Mouse (Mus musculus) MEL (cell line): Measurements from ENCODE around the gene Myl6b.

Experiments
- CTCF ChIP-seq, 3 experiments: IDR thresholded peaks in 2 of 3; conservative IDR thresholded peaks in 1 of 3; 2 replicates each; pipeline ENCODE4 v1.5.1; 2011 to 2012; ENCODE audit warnings: low read length in 3 of 3, low read depth in 2 of 3, mild to moderate bottlenecking in 2 of 3, improper control_type of control experiment in 1 of 3, inconsistent platforms in 1 of 3, mixed read lengths in 1 of 3, moderate library complexity in 1 of 3; ENCODE audit not compliant: control insufficient read depth in 1 of 3, insufficient read depth in 1 of 3, poor library complexity in 1 of 3, severe bottlenecking in 1 of 3
- EP300 ChIP-seq, 2 experiments: IDR thresholded peaks; 2 replicates each; pipeline ENCODE4 v1.6.1; 2011; ENCODE audit warnings: improper control_type of control experiment in 2 of 2, low read length in 2 of 2, low read depth in 1 of 2, mild to moderate bottlenecking in 1 of 2
- JUND ChIP-seq: IDR thresholded peaks from 2 replicates; pipeline ENCODE4 v1.6.1; 2011; ENCODE audit warnings: low read depth, mild to moderate bottlenecking, improper control_type of control experiment, low read length
- KAT2A ChIP-seq: conservative IDR thresholded peaks from 2 replicates; pipeline ENCODE4 v1.6.1; 2012; ENCODE audit warnings: low read depth, low read length, improper control_type of control experiment, inconsistent platforms
- MAFK ChIP-seq: IDR thresholded peaks from 2 replicates; pipeline ENCODE4 v1.6.1; 2011; ENCODE audit warnings: low read depth, mild to moderate bottlenecking, low read length, improper control_type of control experiment, borderline replicate concordance
- MAX ChIP-seq: IDR thresholded peaks from 2 replicates; pipeline ENCODE4 v1.6.1; 2011; ENCODE audit warnings: low read length, improper control_type of control experiment
- MEF2A ChIP-seq: IDR thresholded peaks from 2 replicates; pipeline ENCODE4 v1.6.1; 2014; ENCODE audit warnings: low read depth, mild to moderate bottlenecking, inconsistent platforms, low read length, improper control_type of control experiment; ENCODE audit not compliant: poor library complexity, insufficient replicate concordance, severe bottlenecking; ENCODE audit errors: extremely low read depth
- POLR2A ChIP-seq, 2 experiments: IDR thresholded peaks; 2 replicates each; pipeline ENCODE4 v1.6.1; 2011 to 2012; ENCODE audit warnings: low read length in 2 of 2, mild to moderate bottlenecking in 2 of 2, control low read depth in 1 of 2, improper control_type of control experiment in 1 of 2, low read depth in 1 of 2, moderate library complexity in 1 of 2; ENCODE audit not compliant: control insufficient read depth in 1 of 2, insufficient read depth in 1 of 2, poor library complexity in 1 of 2
- POLR2AphosphoS5 ChIP-seq: IDR thresholded peaks from 2 replicates; pipeline ENCODE4 v1.6.1; 2012; ENCODE audit warnings: low read depth, borderline replicate concordance, mild to moderate bottlenecking, inconsistent platforms, low read length, moderate library complexity, mixed read lengths
- RCOR1 ChIP-seq: IDR thresholded peaks from 2 replicates; pipeline ENCODE4 v1.6.1; 2012; ENCODE audit warnings: low read depth, mild to moderate bottlenecking, inconsistent platforms, low read length, improper control_type of control experiment
- SIN3A ChIP-seq: IDR thresholded peaks from 2 replicates; pipeline ENCODE4 v1.6.1; 2012; ENCODE audit warnings: low read length, improper control_type of control experiment, inconsistent platforms
- TAL1 ChIP-seq: IDR thresholded peaks from 2 replicates; pipeline ENCODE4 v1.6.1; 2012; ENCODE audit warnings: mild to moderate bottlenecking, inconsistent platforms, low read length, moderate library complexity, mixed read lengths
- UBTF ChIP-seq: IDR thresholded peaks from 2 replicates; pipeline ENCODE4 v1.6.1; 2012; ENCODE audit warnings: low read depth, mild to moderate bottlenecking, inconsistent platforms, low read length, improper control_type of control experiment, moderate library complexity, borderline replicate concordance; ENCODE audit not compliant: insufficient read depth
- ZMIZ1 ChIP-seq: IDR thresholded peaks from 2 replicates; pipeline ENCODE4 v1.6.1; 2012; ENCODE audit warnings: low read depth, mild to moderate bottlenecking, inconsistent platforms, low read length, improper control_type of control experiment, moderate library complexity

DNA sequence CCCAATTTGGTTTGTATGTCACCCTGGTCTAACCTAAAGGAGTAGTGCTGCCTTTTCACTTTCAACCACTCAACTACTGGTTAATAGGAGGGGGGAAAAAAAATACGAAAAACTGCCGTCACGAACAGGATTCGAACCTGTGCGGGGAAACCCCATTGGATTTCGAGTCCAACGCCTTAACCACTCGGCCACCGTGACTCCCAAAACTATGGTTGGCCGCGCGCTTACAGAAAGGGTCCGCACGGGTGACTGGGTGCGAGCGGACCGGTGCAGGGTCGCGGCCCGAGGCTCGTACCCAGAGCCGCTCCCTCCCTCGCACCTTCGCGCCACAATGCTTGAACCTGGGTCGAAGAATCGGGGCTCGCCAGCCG lies 40.2 kb downstream of the Myl6b start:
- TF ChIP-seq TAL1 (no peak), JUND (no peak), POLR2A (IDR thresholded peaks at IDR 0.05; ENCODE audit: control insufficient read depth in 1 of 2, insufficient read depth in 1 of 2, low read depth in 1 of 2, low read length in 2 of 2, poor library complexity in 1 of 2) (peak; percentile 39 to 52; a peak in 2 of 4 replicates), UBTF (no peak), EP300 (IDR thresholded peaks at IDR 0.05; ENCODE audit: low read depth in 1 of 2, low read length in 2 of 2) (no peak), CTCF (IDR thresholded peaks at IDR 0.05 in 2 of 3, conservative IDR thresholded peaks at IDR 0.05 in 1 of 3; ENCODE audit: control insufficient read depth in 1 of 3, insufficient read depth in 1 of 3, low read depth in 2 of 3, low read length in 3 of 3, poor library complexity in 1 of 3, severe bottlenecking in 1 of 3) (no peak), POLR2AphosphoS5 (no peak), KAT2A (no peak; the same call in 1 of the 2 replicates), SIN3A (0 out of 2 replicates have a peak, but pooled peaks have one; percentile 24), MAX (no peak), RCOR1 (no peak), MAFK (peak; percentile 99), ZMIZ1 (no peak), MEF2A (no peak)
